Mouse (Mus musculus) lung, postnatal 0 days (tissue): ENCODE measurements at regions not wholly inside any gene's neighbourhood (a gene's known extent, or its start where the extent isn't known, plus 50 kb on each side); places are given as distances from the start of the nearest gene placed in this dataset.
A peak's percentile ranks its signal among the peaks of the same experiment; 100 is the strongest.

ENCODE experiments used
- ATAC-seq: fragments of 200-750 bp; cut with Nextera tagmentation; 2 replicates; pipeline ENCODE4 v1.8.0; 2017; ENCODE audit warnings: moderate library complexity
- DNase-seq: peaks from one replicate; pipeline ENCODE4 v3.0.0-alpha.2; 2016; ENCODE audit warnings: low spot score
- H3K27ac ChIP-seq: fragments of 300-500 bp; sonication (generic); 2 replicates; pipeline ENCODE4 v1.5.1; 2014; ENCODE audit warnings: antibody characterized with exemption, mild to moderate bottlenecking, low read length, mixed read lengths
- H3K27me3 ChIP-seq: fragments of 300-500 bp; sonication (generic); replicated peaks from 2 replicates; pipeline ENCODE4 v1.6.1; 2014; ENCODE audit warnings: low read length, mixed read lengths; ENCODE audit not compliant: insufficient read depth
- H3K36me3 ChIP-seq: fragments of 300-500 bp; sonication (generic); 2 replicates; pipeline ENCODE4 v1.6.1; 2014; ENCODE audit warnings: low read length, mixed read lengths; ENCODE audit not compliant: insufficient read depth
- H3K4me1 ChIP-seq: fragments of 300-500 bp; sonication (generic); 2 replicates; pipeline ENCODE4 v1.6.1; 2014; ENCODE audit warnings: antibody characterized with exemption, low read depth, low read length, mixed read lengths; ENCODE audit not compliant: insufficient read depth
- H3K4me2 ChIP-seq: fragments of 300-500 bp; sonication (generic); replicated peaks from 2 replicates; pipeline ENCODE4 v1.6.1; 2014; ENCODE audit warnings: low read depth, mild to moderate bottlenecking, low read length, moderate library complexity, mixed read lengths
- H3K4me3 ChIP-seq: fragments of 300-500 bp; sonication (generic); 2 replicates; pipeline ENCODE4 v1.5.1; 2014; ENCODE audit warnings: low read depth, low read length
- H3K9ac ChIP-seq: fragments of 300-500 bp; sonication (generic); replicated peaks from 2 replicates; pipeline ENCODE4 v1.6.1; 2014; ENCODE audit warnings: low read depth, mild to moderate bottlenecking
- H3K9me3 ChIP-seq: fragments of 300-500 bp; sonication (generic); 2 replicates; pipeline ENCODE4 v1.6.1; 2016; ENCODE audit warnings: low read length, mixed read lengths
- CTCF ChIP-seq: IDR thresholded peaks from 2 replicates; pipeline ENCODE4 v1.5.1; 2016; ENCODE audit warnings: antibody characterized with exemption, mild to moderate bottlenecking
- EP300 ChIP-seq: IDR thresholded peaks from 2 replicates; pipeline ENCODE4 v1.6.1; 2016; ENCODE audit warnings: antibody characterized with exemption, mild to moderate bottlenecking, control low read depth
- WGBS: fragments of 180-500 bp; shearing (Covaris S2); extraction: QIAGEN DNeasy Blood & Tissue Kit; methylation state at CpG from one replicate; pipeline ENCODE4 v1.1.7; 2014; 5-methylcytosine and 5-hydroxymethylcytosine counted together

- Histone ChIP-seq H3K9ac (no peak overlapping the region), H3K27me3 (no peaks in the 10 kb centered on the region), H3K36me3 (no peaks in the 10 kb centered on the region), H3K9me3 (no peaks in the 10 kb centered on the region), H3K4me3 (no peak overlapping the region), H3K4me2 (no peak overlapping the region), H3K27ac (no peak overlapping the region), H3K4me1 (no peaks in the 10 kb centered on the region)
- no peak for DNase-seq
- no peak for TF ChIP-seq CTCF
- TF ChIP-seq EP300: no peak
- no peak for ATAC-seq
- WGBS: 56% methylated on average over 1 of the region's 1 CpGs
Observed at GRCm38 (mm10) chr7:124720927-124721326, 723.5 kb upstream of the Kdm8 start.

GRCm38 (mm10) chr7:124742086-124742485, 702.4 kb upstream of the Kdm8 start:
- H3K36me3 ChIP-seq: no peaks in the 10 kb centered on the region
- no peak overlapping the region for H3K9ac ChIP-seq
- H3K4me1 ChIP-seq: no peaks in the 10 kb centered on the region
- no peaks in the 10 kb centered on the region for H3K27me3 ChIP-seq
- no peak for ATAC-seq
- no peak overlapping the region for H3K4me3 ChIP-seq
- peak; percentile 26 for DNase-seq
- no peaks in the 10 kb centered on the region for H3K9me3 ChIP-seq
- WGBS: 1% methylated on average over 2 of the region's 2 CpGs
- TF ChIP-seq CTCF: no peak
- TF ChIP-seq EP300: no peak
- H3K4me2 ChIP-seq: no peak overlapping the region
- no peak overlapping the region for H3K27ac ChIP-seq

- Histone ChIP-seq H3K4me1 (no peaks in the 10 kb centered on the region), H3K36me3 (no peaks in the 10 kb centered on the region), H3K27me3 (no peaks in the 10 kb centered on the region), H3K9ac (no peak overlapping the region), H3K4me2 (no peak overlapping the region), H3K9me3 (no peaks in the 10 kb centered on the region), H3K27ac (no peak overlapping the region), H3K4me3 (no peak overlapping the region)
- WGBS: 57% methylated on average over 2 of the region's 2 CpGs
- no peak for ATAC-seq
- DNase-seq: no peak
- no peak for TF ChIP-seq CTCF
- no peak for TF ChIP-seq EP300
Observed at GRCm38 (mm10) chr7:124746321-124746720, 698.2 kb upstream of the Kdm8 start.

GRCm38 (mm10) chr7:124748396-124748795, 696.1 kb upstream of the Kdm8 start:
- no peaks in the 10 kb centered on the region for H3K9me3 ChIP-seq
- no peak overlapping the region for H3K4me3 ChIP-seq
- no peak overlapping the region for H3K27ac ChIP-seq
- ATAC-seq (no peak), DNase-seq (no peak)
- H3K27me3 ChIP-seq: no peaks in the 10 kb centered on the region
- H3K4me1 ChIP-seq: no peaks in the 10 kb centered on the region
- TF ChIP-seq CTCF (no peak), EP300 (no peak)
- H3K36me3 ChIP-seq: no peaks in the 10 kb centered on the region
- H3K9ac ChIP-seq: no peak overlapping the region
- H3K4me2 ChIP-seq: no peak overlapping the region
- 69% methylated on average over 3 of the region's 3 CpGs for WGBS

GRCm38 (mm10) chr7:124759084-124759483, 685.4 kb upstream of the Kdm8 start:
- Histone ChIP-seq H3K9ac (no peak overlapping the region), H3K9me3 (no peaks in the 10 kb centered on the region), H3K4me3 (no peak overlapping the region), H3K27me3 (no peaks in the 10 kb centered on the region), H3K36me3 (no peaks in the 10 kb centered on the region), H3K4me2 (no peak overlapping the region), H3K27ac (no peak overlapping the region), H3K4me1 (no peaks in the 10 kb centered on the region)
- TF ChIP-seq EP300 (no peak), CTCF (no peak)
- DNase-seq: no peak
- ATAC-seq: no peak
- 87% methylated on average over 4 of the region's 4 CpGs for WGBS

- TF ChIP-seq EP300 (no peak), CTCF (no peak)
- no peak overlapping the region for H3K4me2 ChIP-seq
- WGBS: 53% methylated on average over 1 of the region's 1 CpGs
- no peaks in the 10 kb centered on the region for H3K36me3 ChIP-seq
- H3K27me3 ChIP-seq: no peaks in the 10 kb centered on the region
- no peak overlapping the region for H3K4me3 ChIP-seq
- no peaks in the 10 kb centered on the region for H3K4me1 ChIP-seq
- ATAC-seq (no peak), DNase-seq (peak; percentile 23)
- H3K27ac ChIP-seq: no peak overlapping the region
- no peaks in the 10 kb centered on the region for H3K9me3 ChIP-seq
- H3K9ac ChIP-seq: no peak overlapping the region
Observed at GRCm38 (mm10) chr7:124777822-124778221, 666.7 kb upstream of the Kdm8 start.

GRCm38 (mm10) chr7:124782816-124783215, 661.7 kb upstream of the Kdm8 start:
- ATAC-seq (no peak), DNase-seq (peak; percentile 37)
- 50% methylated on average over 4 of the region's 4 CpGs for WGBS

More at GRCm38 (mm10) chr7:124782816-124783215, 661.7 kb upstream of the Kdm8 start:
- Histone ChIP-seq H3K36me3 (no peaks in the 10 kb centered on the region), H3K4me1 (no peaks in the 10 kb centered on the region), H3K27me3 (no peaks in the 10 kb centered on the region), H3K9me3 (no peaks in the 10 kb centered on the region), H3K27ac (no peak overlapping the region), H3K9ac (no peak overlapping the region), H3K4me2 (no peak overlapping the region), H3K4me3 (no peak overlapping the region)
- TF ChIP-seq CTCF: peak; percentile 71
- TF ChIP-seq EP300: no peak
